Mouse (Mus musculus) C2C12 (cell line): ENCODE data around the gene C730034F03Rik. TPM values are rescaled to one million over a fixed set of nuclear protein-coding genes. Genes with fewer than 3 reads are reported as not detected.
"Not testable (repeated sequence)": the region's sequence is repeated elsewhere in the genome, so short reads cannot be mapped to it uniquely, and the experiment has no call there.

Source experiments
- H3K27me3 ChIP-seq: one replicate; pipeline ENCODE4 v1.6.1; 2011; ENCODE audit not compliant: control insufficient read depth, insufficient read depth, insufficient read length
- H3K36me3 ChIP-seq: one replicate; pipeline ENCODE4 v1.6.1; 2011; ENCODE audit not compliant: control insufficient read depth, insufficient read depth
- H3K4me3 ChIP-seq: one replicate; pipeline ENCODE4 v1.5.1; 2011; ENCODE audit warnings: mild to moderate bottlenecking, control low read depth; ENCODE audit not compliant: poor library complexity, insufficient read depth, severe bottlenecking
- H3K79me2 ChIP-seq: one replicate; pipeline ENCODE4 v1.6.1; 2011; ENCODE audit not compliant: control insufficient read depth, insufficient read depth
- H3K79me3 ChIP-seq: one replicate; pipeline ENCODE4 v1.6.1; 2011; ENCODE audit warnings: low read depth, control low read depth
- H3ac ChIP-seq: one replicate; pipeline ENCODE3; 2011; ENCODE audit warnings: low read depth; ENCODE audit not compliant: control insufficient read depth, insufficient read length
- CEBPB ChIP-seq: IDR thresholded peaks from one replicate; pipeline ENCODE4 v1.6.1; 2011; ENCODE audit warnings: low read depth, mild to moderate bottlenecking, control low read depth, moderate library complexity
- CTCF ChIP-seq: IDR thresholded peaks from one replicate; pipeline ENCODE4 v1.5.1; 2011; ENCODE audit not compliant: control insufficient read depth, insufficient read depth, insufficient read length
- FOSL1 ChIP-seq: IDR thresholded peaks from one replicate; pipeline ENCODE4 v1.8.0; 2011; ENCODE audit warnings: mild to moderate bottlenecking, low read length; ENCODE audit not compliant: poor library complexity, insufficient read depth, severe bottlenecking
- MAX ChIP-seq: IDR thresholded peaks from one replicate; pipeline ENCODE4 v1.6.1; 2011; ENCODE audit warnings: mild to moderate bottlenecking, control low read depth
- MYOD1 ChIP-seq: IDR thresholded peaks from one replicate; pipeline ENCODE4 v1.6.1; 2011; ENCODE audit warnings: low read depth; ENCODE audit not compliant: control insufficient read depth, insufficient read length
- MYOG ChIP-seq: IDR thresholded peaks from one replicate; pipeline ENCODE4 v1.6.1; 2011; ENCODE audit not compliant: control insufficient read depth, insufficient read length; ENCODE audit errors: extremely low read depth
- USF1 ChIP-seq: IDR thresholded peaks from one replicate; pipeline ENCODE4 v1.6.1; 2011; ENCODE audit warnings: low read depth, mild to moderate bottlenecking, control low read depth, moderate library complexity
- polyA plus RNA-seq: library from polyadenylated mRNA; unstranded; fragments of >200 nt; fragmentation: generic; extraction: Trizol; gene quantifications from one replicate; pipeline ENCODE4 v1.2.1, GENCODE M21; 2012; ENCODE audit warnings: missing spikeins

The C730034F03Rik gene
- polyA plus RNA-seq, 1 experiment: 0.33 TPM

GRCm38 (mm10) chr15:89428821-89429351, 503 bp upstream of the C730034F03Rik start:
- H3K27me3 ChIP-seq: no peaks in the 10 kb centered on the region
- H3ac ChIP-seq: peak overlapping the region; percentile 90
- peaks cover 19% of the 10 kb centered on the region for H3K36me3 ChIP-seq
- H3K79me2 ChIP-seq: peaks cover 17% of the 10 kb centered on the region
- H3K4me3 ChIP-seq: peak overlapping the region; percentile 98
- H3K79me3 ChIP-seq: peaks cover 9% of the 10 kb centered on the region
- TF ChIP-seq CEBPB: no peak
- no peak for TF ChIP-seq USF1
- TF ChIP-seq MAX: no peak
- no peak for TF ChIP-seq MYOD1
- TF ChIP-seq CTCF: no peak
- TF ChIP-seq FOSL1: no peak
- no peak for TF ChIP-seq MYOG

GRCm38 (mm10) chr15:89430341-89430740, 952 bp downstream of the C730034F03Rik start:
- Histone ChIP-seq H3K4me3 (peak overlapping the region; percentile 98), H3K79me3 (peaks cover 9% of the 10 kb centered on the region), H3ac (peak overlapping the region; percentile 63), H3K27me3 (no peaks in the 10 kb centered on the region), H3K79me2 (peaks cover 17% of the 10 kb centered on the region), H3K36me3 (peaks cover 15% of the 10 kb centered on the region)
- TF ChIP-seq CTCF (no peak), MYOD1 (no peak), MAX (no peak), USF1 (no peak), CEBPB (no peak), FOSL1 (no peak), MYOG (no peak)

GRCm38 (mm10) chr15:89430771-89431170, 1.4 kb downstream of the C730034F03Rik start:
- not testable (repeated sequence) for H3ac ChIP-seq, H3K79me3 ChIP-seq, H3K27me3 ChIP-seq
- Histone ChIP-seq H3K79me2 (peaks cover 17% of the 10 kb centered on the region), H3K36me3 (peaks cover 12% of the 10 kb centered on the region), H3K4me3 (peak overlapping the region; percentile 98)

GRCm38 (mm10) chr15:89431271-89431670, 1.9 kb downstream of the C730034F03Rik start:
- peaks cover 17% of the 10 kb centered on the region for H3K79me2 ChIP-seq
- no peak overlapping the region for H3ac ChIP-seq
- H3K4me3 ChIP-seq: no peak overlapping the region
- TF ChIP-seq USF1: no peak
- TF ChIP-seq CEBPB: no peak
- TF ChIP-seq MYOG: no peak
- TF ChIP-seq CTCF: no peak
- no peak for TF ChIP-seq FOSL1
- TF ChIP-seq MYOD1: no peak
- H3K36me3 ChIP-seq: peaks cover 7% of the 10 kb centered on the region
- H3K27me3 ChIP-seq: no peaks in the 10 kb centered on the region
- H3K79me3 ChIP-seq: peaks cover 9% of the 10 kb centered on the region

- H3K27me3 ChIP-seq: no peaks in the 10 kb centered on the region
- H3K4me3 ChIP-seq: no peak overlapping the region
- peaks cover 9% of the 10 kb centered on the region for H3K79me3 ChIP-seq
- H3K36me3 ChIP-seq: peaks cover 1% of the 10 kb centered on the region
- peaks cover 17% of the 10 kb centered on the region for H3K79me2 ChIP-seq
- H3ac ChIP-seq: no peak overlapping the region
- no peak for TF ChIP-seq MAX
Measured at GRCm38 (mm10) chr15:89431806-89432205, 2.4 kb downstream of the C730034F03Rik start.

DNA sequence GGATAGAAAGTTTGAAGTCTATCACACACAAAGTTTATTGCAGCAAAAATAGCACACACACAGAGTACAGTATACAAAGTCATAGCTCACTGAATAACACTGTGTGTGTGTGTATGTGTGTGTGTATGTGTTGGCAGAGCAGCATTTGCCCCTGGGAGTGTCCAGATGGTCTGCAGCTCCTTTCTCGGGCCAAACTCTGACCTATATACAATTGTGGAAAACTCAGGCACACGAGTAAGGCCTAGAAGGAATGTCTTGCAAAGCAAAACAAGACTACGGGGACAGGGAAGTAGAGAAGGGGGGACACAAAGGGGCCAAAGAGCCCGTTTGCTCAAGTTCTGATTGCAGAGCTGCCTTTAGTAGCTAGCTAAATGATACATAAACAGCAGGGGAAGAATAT, 3.6 kb downstream of the C730034F03Rik start:
- no peaks in the 10 kb centered on the region for H3K36me3 ChIP-seq
- peaks cover 15% of the 10 kb centered on the region for H3K79me2 ChIP-seq
- no peaks in the 10 kb centered on the region for H3K27me3 ChIP-seq
- no peak overlapping the region for H3K4me3 ChIP-seq
- TF ChIP-seq MAX: no peak
- TF ChIP-seq USF1: no peak
- TF ChIP-seq MYOD1: no peak
- no peak for TF ChIP-seq CTCF
- TF ChIP-seq MYOG: no peak
- TF ChIP-seq CEBPB: no peak
- no peak for TF ChIP-seq FOSL1
- H3ac ChIP-seq: no peak overlapping the region
- H3K79me3 ChIP-seq: peaks cover 9% of the 10 kb centered on the region

- Histone ChIP-seq H3K4me3 (no peak overlapping the region), H3K79me2 (peaks cover 3% of the 10 kb centered on the region), H3K36me3 (no peaks in the 10 kb centered on the region), H3K27me3 (no peaks in the 10 kb centered on the region), H3K79me3 (no peaks in the 10 kb centered on the region), H3ac (no peak overlapping the region)
- TF ChIP-seq FOSL1 (no peak), MAX (no peak), MYOD1 (no peak), CTCF (no peak), CEBPB (no peak)
Measured at GRCm38 (mm10) chr15:89434136-89434535, 4.7 kb downstream of the C730034F03Rik start.
